17 mouse cellular contexts compared by ENCODE assay signal in the genomic region with DNA sequence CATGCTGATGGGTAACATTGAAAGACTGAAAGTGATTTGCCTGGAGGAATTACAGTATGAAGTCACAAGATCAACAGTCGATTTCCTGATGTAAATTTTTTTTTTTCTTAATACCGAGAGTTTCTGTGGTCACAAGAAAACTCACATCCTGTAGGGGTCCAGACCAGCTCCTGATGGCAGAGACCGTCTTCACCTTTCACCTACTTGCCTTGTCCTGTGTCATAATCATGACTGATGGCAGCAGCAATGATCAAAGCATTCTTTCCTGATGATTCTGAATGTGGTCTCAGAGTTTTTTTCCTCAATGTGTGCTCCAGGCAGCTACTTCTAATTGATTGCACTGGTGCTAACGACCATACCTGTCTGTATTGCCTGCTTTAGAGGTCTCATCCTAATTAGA.
DNase-seq lines count a peak whose midpoint lies in the region.
"Had no signal": no experiment of that assay in that cellular context is flagged by ENCODE, and none has a peak within 500 bp of the region (broad histone marks: within the 10 kb centered on the region; RNA-seq: fewer than 3 reads in every experiment).

No protein-coding gene starts in this region.

- peak; percentile 35 for DNase-seq in embryo, embryonic 10.5 days (ENCODE audit: low spot score)
- DNase-seq in embryo, embryonic 9.5 days (ENCODE audit: extremely low spot score), result no peak
- DNase-seq in 3T3-L1 (ENCODE audit: low read depth, low spot score) (peak; percentile 88), NIH3T3 (ENCODE audit: low read depth) (peak; percentile 58)
- peak; percentile 44 for DNase-seq in mesoderm, embryonic 11.5 days (ENCODE audit: low read depth, low spot score)
- no peak for DNase-seq in frontal cortex, postnatal 36 days (ENCODE audit: low spot score in 2 of 2)
- no peak for DNase-seq in right cerebral cortex, postnatal 36 days (ENCODE audit: low spot score in 2 of 2)
- DNase-seq: cerebellum, adult 18-20 months; cerebellum, postnatal 36 days; heart, postnatal 14 days; kidney, adult 11 months; layer of hippocampus, postnatal 36 days; lung, postnatal 10 days; midbrain, embryonic 14.5 days; right cerebral cortex, postnatal 14 days; thymus, adult 18-20 months; thymus, postnatal 4 days had no signal

Comparison
In these comparisons a context has a peak if more than half of its experiments do, and no peak if none do; other contexts are left out.
1. DNase-seq: peak in embryo, embryonic 10.5 days (single experiment), 3T3-L1 (single experiment), NIH3T3 (single experiment) and mesoderm, embryonic 11.5 days (single experiment); none in embryo, embryonic 9.5 days (single experiment), frontal cortex, postnatal 36 days (0 of 2) and right cerebral cortex, postnatal 36 days (0 of 2).